Mouse (Mus musculus) liver, embryonic 12.5 days (tissue): ENCODE data around the gene Stpg2. TPM values are rescaled to one million over a fixed set of nuclear protein-coding genes. Genes with fewer than 3 reads are reported as not detected.
"Not testable (repeated sequence)": the region's sequence is repeated elsewhere in the genome, so short reads cannot be mapped to it uniquely, and the experiment has no call there.

ENCODE experiments used
- ATAC-seq: fragments of 200-750 bp; cut with Nextera tagmentation; 2 replicates; pipeline ENCODE4 v1.8.0; 2017; ENCODE audit warnings: moderate number of reproducible peaks, mild to moderate bottlenecking, moderate library complexity
- H3K27ac ChIP-seq: fragments of 300-500 bp; sonication (generic); 2 replicates; pipeline ENCODE4 v1.5.1; 2016; ENCODE audit warnings: mild to moderate bottlenecking
- H3K27me3 ChIP-seq: fragments of 300-500 bp; sonication (generic); replicated peaks from 2 replicates; pipeline ENCODE4 v1.6.1; 2016; ENCODE audit warnings: mild to moderate bottlenecking, moderate library complexity
- H3K36me3 ChIP-seq: fragments of 300-500 bp; sonication (generic); 2 replicates; pipeline ENCODE4 v1.6.1; 2016; ENCODE audit warnings: mild to moderate bottlenecking, moderate library complexity
- H3K4me1 ChIP-seq: fragments of 300-500 bp; sonication (generic); 2 replicates; pipeline ENCODE4 v1.6.1; 2016
- H3K4me2 ChIP-seq: fragments of 300-500 bp; sonication (generic); 2 replicates; pipeline ENCODE4 v1.6.1; 2016; ENCODE audit warnings: mild to moderate bottlenecking, moderate library complexity
- H3K4me3 ChIP-seq: fragments of 300-500 bp; sonication (generic); 2 replicates; pipeline ENCODE4 v1.5.1; 2016; ENCODE audit warnings: mild to moderate bottlenecking, moderate library complexity
- H3K9ac ChIP-seq: fragments of 300-500 bp; sonication (generic); 2 replicates; pipeline ENCODE4 v1.6.1; 2016; ENCODE audit warnings: mild to moderate bottlenecking, moderate library complexity
- H3K9me3 ChIP-seq: fragments of 300-500 bp; sonication (generic); replicated peaks from 2 replicates; pipeline ENCODE4 v1.6.1; 2016; ENCODE audit warnings: mild to moderate bottlenecking, moderate library complexity
- WGBS: fragments of 180-500 bp; shearing (Covaris S2); methylation state at CpG from one replicate; pipeline ENCODE4 v1.1.7; 2016; ENCODE audit not compliant: insufficient replicate concordance; 5-methylcytosine and 5-hydroxymethylcytosine counted together
- polyA plus RNA-seq: library from polyadenylated mRNA; unstranded; fragments of >200 nt; fragmentation: Nextera tagmentation; extraction: Ambion mirVana; gene quantifications from 2 replicates; pipeline ENCODE4 v1.2.1, GENCODE M21; 2016

The Stpg2 gene
- polyA plus RNA-seq, 1 experiment from 2014 or later = not detected

DNA sequence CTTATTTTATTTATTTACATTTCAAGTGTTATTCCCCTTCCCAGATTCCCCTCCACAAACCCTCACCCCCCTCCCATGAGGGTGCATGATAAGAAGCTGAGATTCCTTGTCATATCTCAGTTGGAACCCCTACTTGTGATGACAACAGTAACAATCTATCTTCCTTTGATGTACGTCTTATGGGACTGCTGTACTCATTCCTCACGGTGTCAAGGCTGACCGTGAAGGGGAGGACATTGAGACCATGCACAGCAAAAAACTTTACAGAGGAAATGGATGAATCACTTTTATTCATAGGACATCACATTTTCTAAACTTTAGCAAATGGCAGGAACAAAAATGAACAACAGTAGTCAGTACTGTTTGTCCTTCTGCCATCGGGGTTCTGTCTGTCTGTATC, 21.3 kb downstream of the Stpg2 start:
- 66% methylated on average over 4 of the region's 4 CpGs for WGBS

DNA sequence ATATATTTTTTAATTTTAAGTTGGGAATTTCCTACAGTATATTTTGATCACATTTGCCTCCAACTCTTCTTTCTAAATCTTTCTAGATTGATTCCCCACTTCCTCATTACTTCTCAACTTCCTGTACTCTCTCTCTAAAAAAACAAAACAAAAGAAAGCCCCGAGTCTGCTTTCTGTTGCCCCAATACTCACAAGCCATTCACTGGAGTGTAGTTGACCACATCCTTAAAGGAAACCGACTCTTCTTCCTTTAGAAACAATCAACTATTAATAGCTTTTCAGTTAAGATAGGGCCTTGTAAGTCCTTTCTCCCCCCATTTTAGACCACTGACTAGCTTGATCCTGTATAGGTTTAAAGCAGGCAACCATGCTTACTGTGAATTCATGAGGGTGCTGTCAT, 39.7 kb downstream of the Stpg2 start:
- Histone ChIP-seq H3K9me3 (no peaks in the 10 kb centered on the region), H3K36me3 (no peaks in the 10 kb centered on the region), H3K4me1 (no peaks in the 10 kb centered on the region), H3K9ac (no peak overlapping the region), H3K27me3 (no peaks in the 10 kb centered on the region), H3K4me2 (no peak overlapping the region), H3K4me3 (no peak overlapping the region), H3K27ac (no peak overlapping the region)
- no peak for ATAC-seq
- 22% methylated on average over 2 of the region's 2 CpGs for WGBS

More for the DNA sequence above, 21.3 kb downstream of the Stpg2 start:
- H3K4me2 ChIP-seq = no peak overlapping the region
- H3K9ac ChIP-seq = no peak overlapping the region
- no peak overlapping the region for H3K4me3 ChIP-seq
- ATAC-seq = no peak
- H3K36me3 ChIP-seq = no peaks in the 10 kb centered on the region
- no peaks in the 10 kb centered on the region for H3K4me1 ChIP-seq
- no peaks in the 10 kb centered on the region for H3K9me3 ChIP-seq
- H3K27me3 ChIP-seq = no peaks in the 10 kb centered on the region
- H3K27ac ChIP-seq = no peak overlapping the region

DNA sequence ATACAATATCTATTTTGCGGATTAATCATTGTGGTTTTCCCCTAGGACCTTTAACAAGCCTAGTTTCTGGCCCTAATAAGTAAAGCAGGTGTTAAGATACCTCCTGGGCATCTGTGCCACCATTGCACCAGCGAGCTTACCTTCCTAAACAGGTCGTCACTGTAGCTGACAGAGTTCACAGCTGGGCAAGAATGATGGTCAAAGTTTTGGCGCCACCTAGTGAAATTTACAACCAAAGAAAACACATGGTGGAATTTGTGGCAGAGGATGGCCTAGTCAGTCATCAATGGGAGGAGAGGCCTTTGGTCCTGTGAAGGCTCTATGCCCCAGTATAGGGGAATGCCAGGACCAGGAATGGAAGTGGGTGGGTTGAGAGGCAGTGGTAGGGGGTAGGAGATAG, 41.0 kb downstream of the Stpg2 start:
- Histone ChIP-seq H3K27ac (no peak overlapping the region), H3K27me3 (no peaks in the 10 kb centered on the region), H3K9ac (no peak overlapping the region), H3K4me3 (no peak overlapping the region), H3K36me3 (no peaks in the 10 kb centered on the region), H3K9me3 (no peaks in the 10 kb centered on the region), H3K4me1 (no peaks in the 10 kb centered on the region), H3K4me2 (no peak overlapping the region)
- 45% methylated on average over 4 of the region's 4 CpGs for WGBS
- no peak for ATAC-seq

DNA sequence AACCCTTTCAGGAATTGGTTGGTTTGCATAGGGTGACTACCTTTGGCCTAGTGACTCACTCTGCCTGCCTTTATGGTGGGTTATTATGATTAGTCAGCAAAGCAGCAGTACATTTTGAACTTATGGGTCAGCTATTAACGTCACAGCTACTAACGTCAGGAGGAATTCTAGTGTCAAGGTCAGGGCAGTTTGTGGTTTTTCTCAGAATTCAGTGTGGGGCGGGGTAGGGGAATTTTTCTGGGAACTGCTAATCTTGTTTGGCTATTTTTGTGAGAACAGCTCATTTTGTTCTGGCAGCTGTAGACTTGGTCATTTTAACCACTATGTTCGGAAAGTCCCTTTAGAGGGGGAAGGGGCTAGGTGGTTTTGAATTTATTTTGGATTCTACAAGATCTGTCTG, 56.9 kb downstream of the Stpg2 start:
- not testable (repeated sequence) for H3K27ac ChIP-seq, H3K27me3 ChIP-seq, H3K9ac ChIP-seq, H3K4me1 ChIP-seq, ATAC-seq, H3K4me2 ChIP-seq, H3K4me3 ChIP-seq, H3K9me3 ChIP-seq, H3K36me3 ChIP-seq
- 43% methylated on average over 4 of the region's 4 CpGs for WGBS

DNA sequence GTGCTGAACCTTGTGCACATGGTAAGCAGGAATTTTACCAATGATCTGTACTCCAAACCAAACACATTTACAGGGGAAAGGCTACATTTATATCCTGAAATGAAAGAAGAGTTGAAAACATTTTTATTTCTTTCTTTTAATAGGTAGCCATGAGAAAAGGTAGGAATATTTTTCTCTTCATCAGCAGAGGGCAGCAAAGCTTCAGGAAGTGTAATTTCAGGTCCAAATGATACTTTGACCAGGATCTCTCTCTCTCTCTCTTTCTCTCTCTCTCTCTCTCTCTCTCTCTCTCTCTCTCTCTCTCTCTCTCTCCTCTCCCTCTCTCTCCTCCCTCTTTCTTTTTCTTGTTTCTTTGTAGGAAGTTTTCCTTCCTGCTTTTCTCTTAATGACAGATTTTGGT, 92.4 kb downstream of the Stpg2 start:
- Histone ChIP-seq H3K9me3 (no peaks in the 10 kb centered on the region), H3K9ac (no peak overlapping the region), H3K4me3 (no peak overlapping the region), H3K36me3 (no peaks in the 10 kb centered on the region), H3K4me1 (no peaks in the 10 kb centered on the region), H3K4me2 (no peak overlapping the region), H3K27ac (no peak overlapping the region), H3K27me3 (no peaks in the 10 kb centered on the region)
- ATAC-seq = no peak

DNA sequence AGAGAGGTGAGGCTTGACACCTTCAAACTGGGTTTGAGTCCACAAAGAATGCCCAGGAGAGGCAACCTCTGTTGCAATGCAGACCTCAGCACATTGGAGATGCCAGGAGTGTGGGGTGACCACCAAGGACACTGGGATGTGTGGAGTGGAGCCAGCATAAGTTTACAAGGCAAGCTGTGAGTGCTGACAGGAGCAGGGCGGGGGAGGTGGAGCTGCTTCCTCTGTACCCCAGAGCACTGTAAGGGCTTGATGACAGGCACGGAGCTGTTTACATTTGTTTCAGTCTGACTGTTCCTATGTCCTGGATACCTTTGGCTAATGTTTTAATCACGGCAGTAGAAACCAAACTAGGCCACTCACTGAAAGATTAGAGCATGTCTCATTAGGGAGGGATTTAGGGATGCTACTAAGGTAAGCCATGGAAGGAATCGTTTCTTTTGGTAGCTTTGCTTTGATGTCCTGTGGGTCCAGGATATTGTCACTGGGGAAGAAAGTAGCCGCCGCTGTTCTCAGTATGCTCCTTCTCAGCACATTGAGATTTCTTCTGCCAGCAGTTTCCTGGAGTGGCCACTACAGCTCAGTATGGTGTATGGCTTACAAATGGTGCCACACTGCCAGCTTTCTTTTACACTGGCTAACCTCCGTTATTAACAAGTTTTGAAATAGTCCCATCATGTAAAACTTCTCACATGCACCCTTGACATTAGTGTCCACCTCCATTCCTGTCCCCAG, 102.8 kb downstream of the Stpg2 start:
- no peaks in the 10 kb centered on the region for H3K36me3 ChIP-seq
- H3K4me2 ChIP-seq = no peak overlapping the region
- H3K27ac ChIP-seq = no peak overlapping the region
- H3K9me3 ChIP-seq = no peaks in the 10 kb centered on the region
- H3K4me1 ChIP-seq = no peaks in the 10 kb centered on the region
- no peaks in the 10 kb centered on the region for H3K27me3 ChIP-seq
- no peak overlapping the region for H3K4me3 ChIP-seq
- no peak for ATAC-seq
- whole genome bisulfite sequencing = 38% methylated on average over 7 of the region's 7 CpGs
- no peak overlapping the region for H3K9ac ChIP-seq

DNA sequence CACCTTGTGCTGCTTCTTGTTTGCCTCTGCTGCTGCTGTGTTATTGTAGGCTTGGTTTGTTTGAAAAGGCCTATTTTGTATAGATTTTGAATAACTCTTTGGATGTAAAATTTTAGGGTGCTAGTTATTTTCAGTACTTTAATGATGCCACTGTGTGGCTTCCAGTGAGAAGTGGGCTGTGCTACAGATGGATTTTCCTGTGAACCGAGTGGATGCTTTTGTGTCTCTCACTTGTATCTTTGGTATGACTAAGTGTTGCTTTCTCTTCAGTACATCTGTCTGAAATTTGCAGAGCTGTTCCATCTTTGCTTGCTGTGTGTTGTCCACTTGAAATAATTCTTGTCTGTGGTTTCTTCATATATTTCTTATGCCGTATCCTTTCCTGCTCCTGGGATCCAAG, 106.2 kb downstream of the Stpg2 start:
- H3K4me1 ChIP-seq = no peaks in the 10 kb centered on the region
- H3K27ac ChIP-seq = no peak overlapping the region
- H3K9me3 ChIP-seq = no peaks in the 10 kb centered on the region
- 73% methylated on average over 2 of the region's 2 CpGs for WGBS
- no peak overlapping the region for H3K4me3 ChIP-seq
- H3K4me2 ChIP-seq = no peak overlapping the region
- ATAC-seq = no peak
- H3K9ac ChIP-seq = no peak overlapping the region
- no peaks in the 10 kb centered on the region for H3K36me3 ChIP-seq
- H3K27me3 ChIP-seq = no peaks in the 10 kb centered on the region

DNA sequence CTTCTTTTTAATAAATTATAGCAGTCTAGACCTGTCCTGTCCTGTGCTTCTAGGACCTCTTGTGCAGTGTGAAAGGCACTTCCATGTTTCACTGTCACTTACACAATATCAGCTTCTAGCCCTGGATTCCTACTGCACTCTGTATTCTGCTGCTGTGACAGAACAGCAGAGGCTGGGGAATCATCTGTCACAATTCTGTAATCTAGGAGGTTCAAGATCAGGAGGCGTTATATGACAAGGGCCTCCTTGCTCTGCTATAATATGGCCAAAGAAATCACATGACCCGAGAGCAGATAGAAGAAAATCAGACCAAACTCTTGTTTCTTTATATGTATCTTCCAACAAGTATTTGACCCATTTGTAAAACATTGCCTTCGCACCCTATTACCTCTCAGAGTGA, 175.0 kb downstream of the Stpg2 start:
- WGBS = 59% methylated on average over 3 of the region's 3 CpGs
- H3K27ac ChIP-seq = no peak overlapping the region
- ATAC-seq = no peak
- no peaks in the 10 kb centered on the region for H3K9me3 ChIP-seq
- H3K4me2 ChIP-seq = no peak overlapping the region
- H3K4me1 ChIP-seq = no peaks in the 10 kb centered on the region
- H3K9ac ChIP-seq = no peak overlapping the region
- no peaks in the 10 kb centered on the region for H3K27me3 ChIP-seq
- no peaks in the 10 kb centered on the region for H3K36me3 ChIP-seq
- H3K4me3 ChIP-seq = no peak overlapping the region

DNA sequence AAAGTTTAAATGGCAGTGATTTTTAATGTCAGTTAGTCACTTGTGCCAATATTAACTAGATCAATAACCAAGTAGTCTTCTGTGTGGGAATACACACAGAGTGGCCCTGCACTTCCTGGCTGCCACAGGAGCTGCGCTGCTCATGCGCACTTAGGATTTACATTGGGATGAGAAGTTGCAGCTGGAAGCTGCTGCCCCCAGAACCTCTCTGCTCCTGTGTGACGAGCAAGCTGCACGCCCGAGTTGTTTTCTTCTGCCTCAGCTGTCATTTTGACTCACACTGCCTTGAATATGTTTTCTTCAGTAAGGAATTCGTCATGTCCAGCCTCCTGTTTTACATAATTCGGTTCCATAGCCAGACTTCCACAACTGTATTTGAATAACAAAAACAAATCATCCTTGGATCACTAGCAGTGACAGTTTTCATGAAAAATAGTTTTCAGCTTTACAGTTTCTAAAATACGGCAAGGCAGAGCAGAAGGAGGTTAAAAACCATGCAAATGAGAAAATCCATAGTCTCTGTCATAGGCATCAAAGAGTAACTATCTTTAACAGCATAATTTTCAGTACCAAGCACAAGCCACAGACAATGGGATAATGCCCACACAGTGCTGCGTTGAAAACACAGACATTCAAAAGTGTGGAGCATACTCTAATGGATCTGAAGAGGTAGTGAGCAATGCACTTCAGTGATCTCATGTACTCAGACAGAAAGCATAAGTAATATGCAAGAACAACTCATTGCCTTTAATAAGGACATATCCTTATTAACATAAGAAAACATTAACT, 191.8 kb downstream of the Stpg2 start:
- Histone ChIP-seq H3K27ac (no peak overlapping the region), H3K4me2 (no peak overlapping the region), H3K27me3 (no peaks in the 10 kb centered on the region), H3K4me3 (no peak overlapping the region), H3K9me3 (0 out of 2 replicates have a peak, but pooled peaks cover 10% of the 10 kb centered on the region), H3K36me3 (no peaks in the 10 kb centered on the region), H3K9ac (no peak overlapping the region), H3K4me1 (no peaks in the 10 kb centered on the region)
- no peak for ATAC-seq
- 58% methylated on average over 9 of the region's 9 CpGs for WGBS

DNA sequence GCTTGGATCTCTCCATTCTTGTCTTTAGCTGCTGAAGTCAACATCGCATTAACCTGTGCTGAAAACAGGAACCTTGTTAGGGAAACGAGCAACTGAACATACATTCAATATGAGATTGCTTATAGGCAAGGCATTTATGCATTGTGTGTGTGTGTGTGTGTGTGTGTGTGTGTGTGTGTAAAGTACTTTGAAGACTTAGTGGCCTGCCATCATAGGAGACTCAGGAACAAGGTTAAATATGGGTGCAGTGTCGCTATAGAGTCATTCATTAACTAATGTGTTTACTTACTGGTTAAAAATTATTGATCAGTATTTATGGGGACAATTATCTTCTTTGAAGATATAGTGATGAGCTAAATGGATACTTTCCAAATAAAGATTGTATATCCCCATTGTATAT, 199.2 kb downstream of the Stpg2 start:
- H3K27ac ChIP-seq = no peak overlapping the region
- no peak for ATAC-seq

DNA sequence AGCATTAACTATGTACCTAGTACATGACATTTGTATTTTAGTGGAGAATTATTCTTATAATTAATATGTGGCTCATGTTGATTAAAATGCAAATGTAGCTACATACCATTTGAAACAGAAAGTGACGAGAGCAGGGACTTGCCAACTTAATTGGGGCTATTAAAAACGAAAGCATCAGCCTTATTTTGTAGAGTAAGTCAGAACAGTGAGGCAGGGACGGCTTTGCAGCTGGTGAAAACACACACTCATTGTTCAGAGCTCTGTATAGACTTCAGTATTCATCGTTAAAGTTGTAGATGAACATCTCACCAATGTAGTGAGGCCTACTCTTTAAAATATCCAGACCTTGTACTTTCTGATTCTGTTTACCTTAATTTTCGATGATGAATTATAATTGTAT, 213.6 kb downstream of the Stpg2 start:
- H3K27ac ChIP-seq = no peak overlapping the region
- no peaks in the 10 kb centered on the region for H3K27me3 ChIP-seq
- no peak for ATAC-seq
- H3K36me3 ChIP-seq = no peaks in the 10 kb centered on the region
- H3K9me3 ChIP-seq = no peaks in the 10 kb centered on the region
- no peaks in the 10 kb centered on the region for H3K4me1 ChIP-seq
- H3K4me2 ChIP-seq = no peak overlapping the region
- no peak overlapping the region for H3K4me3 ChIP-seq
- WGBS = 61% methylated on average over 5 of the region's 5 CpGs
- no peak overlapping the region for H3K9ac ChIP-seq

More for the DNA sequence above, 199.2 kb downstream of the Stpg2 start:
- H3K4me1 ChIP-seq = no peaks in the 10 kb centered on the region
- no peak overlapping the region for H3K4me2 ChIP-seq
- no peak overlapping the region for H3K4me3 ChIP-seq
- WGBS = 63% methylated on average over 3 of the region's 3 CpGs
- H3K9ac ChIP-seq = no peak overlapping the region
- H3K36me3 ChIP-seq = no peaks in the 10 kb centered on the region
- no peaks in the 10 kb centered on the region for H3K9me3 ChIP-seq
- H3K27me3 ChIP-seq = no peaks in the 10 kb centered on the region

DNA sequence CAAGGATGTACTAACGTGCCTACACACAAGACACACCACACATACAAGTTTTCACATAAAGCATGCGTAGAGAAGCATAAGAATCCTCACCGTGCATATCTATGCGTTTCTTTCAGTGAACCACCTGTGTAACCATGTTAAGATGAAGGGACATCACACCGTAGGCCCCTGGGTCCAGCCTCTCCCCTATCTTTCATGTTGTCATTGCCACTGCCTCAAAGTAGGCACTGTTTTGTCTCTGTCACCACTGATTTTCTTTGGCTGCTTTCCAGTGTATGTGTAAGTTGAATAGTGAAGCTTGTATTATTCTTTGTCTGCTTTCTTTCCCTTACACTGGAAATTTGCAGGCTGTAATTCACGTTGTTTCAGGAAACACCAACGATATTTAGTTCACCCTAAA, 236.7 kb downstream of the Stpg2 start:
- Histone ChIP-seq H3K9ac (no peak overlapping the region), H3K9me3 (no peaks in the 10 kb centered on the region), H3K4me3 (no peak overlapping the region), H3K27me3 (no peaks in the 10 kb centered on the region), H3K4me2 (no peak overlapping the region), H3K4me1 (no peaks in the 10 kb centered on the region), H3K36me3 (no peaks in the 10 kb centered on the region), H3K27ac (no peak overlapping the region)
- 65% methylated on average over 7 of the region's 7 CpGs for WGBS
- no peak for ATAC-seq
